Mouse (Mus musculus) hindbrain, embryonic 11.5 days (tissue): Measurements from ENCODE around the gene AI661453. TPM values are rescaled to one million over a fixed set of nuclear protein-coding genes. Genes with fewer than 3 reads are reported as not detected.
A peak's percentile ranks its signal among the peaks of the same experiment; 100 is the strongest.
"Not testable (repeated sequence)": the region's sequence is repeated elsewhere in the genome, so short reads cannot be mapped to it uniquely, and the experiment has no call there.

Source experiments
- ATAC-seq: fragments of 200-750 bp; cut with Nextera tagmentation; 2 replicates; pipeline ENCODE4 v1.8.0; 2017; ENCODE audit warnings: mild to moderate bottlenecking, moderate TSS enrichment, moderate library complexity; ENCODE audit not compliant: low FRiP score
- DNase-seq: peaks from one replicate; pipeline ENCODE4 v3.0.0-alpha.2; 2015; ENCODE audit warnings: low spot score
- H3K27ac ChIP-seq: fragments of 300-500 bp; sonication (generic); 2 replicates; pipeline ENCODE4 v1.5.1; 2014; ENCODE audit warnings: mild to moderate bottlenecking, low read depth, low read length
- H3K27me3 ChIP-seq: fragments of 300-500 bp; sonication (generic); 2 replicates; pipeline ENCODE4 v1.6.1; 2014; ENCODE audit warnings: mild to moderate bottlenecking, low read length, moderate library complexity, mixed read lengths; ENCODE audit not compliant: control insufficient read depth, insufficient read depth
- H3K36me3 ChIP-seq: fragments of 300-500 bp; sonication (generic); 2 replicates; pipeline ENCODE4 v1.6.1; 2014; ENCODE audit warnings: mild to moderate bottlenecking, low read length, moderate library complexity, mixed read lengths; ENCODE audit not compliant: control insufficient read depth, insufficient read depth
- H3K4me1 ChIP-seq: fragments of 300-500 bp; sonication (generic); replicated peaks from 2 replicates; pipeline ENCODE4 v1.6.1; 2014; ENCODE audit warnings: low read length, mixed read lengths; ENCODE audit not compliant: control insufficient read depth, insufficient read depth
- H3K4me2 ChIP-seq: fragments of 300-500 bp; sonication (generic); replicated peaks from 2 replicates; pipeline ENCODE4 v1.6.1; 2014; ENCODE audit warnings: mild to moderate bottlenecking, low read depth, low read length
- H3K4me3 ChIP-seq: fragments of 300-500 bp; sonication (generic); 2 replicates; pipeline ENCODE4 v1.5.1; 2014; ENCODE audit warnings: low read depth, low read length
- H3K9ac ChIP-seq: fragments of 300-500 bp; sonication (generic); 2 replicates; pipeline ENCODE4 v1.6.1; 2014; ENCODE audit warnings: low read depth, low read length
- H3K9me3 ChIP-seq: fragments of 300-500 bp; sonication (generic); 2 replicates; pipeline ENCODE4 v1.6.1; 2016; ENCODE audit warnings: low read length; ENCODE audit not compliant: control insufficient read depth
- WGBS: fragments of 180-500 bp; shearing (Covaris S2); extraction: QIAGEN DNeasy Blood & Tissue Kit; methylation state at CpG from one replicate; pipeline ENCODE4 v1.1.7; 2014; 5-methylcytosine and 5-hydroxymethylcytosine counted together
- polyA plus RNA-seq: library from polyadenylated mRNA; unstranded; fragments of >200 nt; fragmentation: Nextera tagmentation; extraction: Ambion mirVana; gene quantifications from 2 replicates; pipeline ENCODE4 v1.2.1, GENCODE M21; 2014

Gene AI661453
- polyA plus RNA-seq, 1 experiment from 2014 or later = 0.40 TPM

- Histone ChIP-seq H3K4me2 (no peak overlapping the region), H3K9ac (no peak overlapping the region), H3K9me3 (no peaks in the 10 kb centered on the region), H3K27me3 (no peaks in the 10 kb centered on the region), H3K27ac (no peak overlapping the region), H3K36me3 (peaks cover 20% of the 10 kb centered on the region; the same call in 1 of the 2 replicates), H3K4me3 (no peak overlapping the region), H3K4me1 (no peaks in the 10 kb centered on the region)
- DNase-seq (no peak), ATAC-seq (no peak)
- WGBS = 84% methylated on average over 6 of the region's 6 CpGs
Observed at GRCm38 (mm10) chr17:47492731-47493130, 56.3 kb downstream of the AI661453 start.

GRCm38 (mm10) chr17:47493653-47494052 is 57.2 kb downstream of the AI661453 start:
- Histone ChIP-seq H3K4me3 (no peak overlapping the region), H3K4me1 (no peaks in the 10 kb centered on the region), H3K27ac (no peak overlapping the region), H3K4me2 (no peak overlapping the region; the same call in 1 of the 2 replicates), H3K9ac (no peak overlapping the region), H3K9me3 (no peaks in the 10 kb centered on the region), H3K36me3 (peaks cover 19% of the 10 kb centered on the region; the same call in 1 of the 2 replicates), H3K27me3 (no peaks in the 10 kb centered on the region)
- DNase-seq (no peak), ATAC-seq (no peak)
- 86% methylated on average over 6 of the region's 6 CpGs for WGBS

- Histone ChIP-seq H3K4me1 (no peaks in the 10 kb centered on the region), H3K4me2 (no peak overlapping the region; the same call in 1 of the 2 replicates), H3K27ac (no peak overlapping the region), H3K36me3 (peaks cover 15% of the 10 kb centered on the region; the same call in 1 of the 2 replicates), H3K4me3 (no peak overlapping the region), H3K9me3 (no peaks in the 10 kb centered on the region), H3K27me3 (no peaks in the 10 kb centered on the region), H3K9ac (no peak overlapping the region)
- 92% methylated on average over 11 of the region's 11 CpGs for WGBS
- ATAC-seq (no peak), DNase-seq (no peak)
Observed at GRCm38 (mm10) chr17:47494132-47494531, 57.7 kb downstream of the AI661453 start.

- Histone ChIP-seq H3K4me2 (peak overlapping the region; percentile 88), H3K9me3 (no peaks in the 10 kb centered on the region), H3K27me3 (no peaks in the 10 kb centered on the region), H3K4me1 (peaks cover 7% of the 10 kb centered on the region), H3K36me3 (no peaks in the 10 kb centered on the region), H3K9ac (peak overlapping the region; percentile 64; the same call in 1 of the 2 replicates), H3K27ac (no peak overlapping the region), H3K4me3 (peak overlapping the region; percentile 63)
- ATAC-seq (0 out of 2 replicates have a peak, but pooled peaks have one; percentile 0), DNase-seq (no peak)
- WGBS = 9% methylated on average over 11 of the region's 11 CpGs
Observed at GRCm38 (mm10) chr17:47501531-47501930, 65.1 kb downstream of the AI661453 start.

- Histone ChIP-seq H3K4me2 (peak within 1 kb of the TSS; percentile 88), H3K36me3 (no peaks in the 10 kb centered on the region), H3K9me3 (no peaks in the 10 kb centered on the region), H3K27me3 (no peaks in the 10 kb centered on the region), H3K4me3 (peak within 1 kb of the TSS; percentile 63), H3K9ac (peak within 1 kb of the TSS; percentile 64), H3K4me1 (peaks cover 7% of the 10 kb centered on the region), H3K27ac (0 out of 2 replicates have a peak within 1 kb of the TSS, but pooled peaks have one; percentile 31)
- peak; percentile 95 for DNase-seq
- WGBS = 4% methylated on average over 40 of the region's 40 CpGs
- ATAC-seq = peak; percentile 95
Observed at GRCm38 (mm10) chr17:47501946-47502706, 65.7 kb downstream of the AI661453 start, which contains the start of gene Taf8. TSS of gene Taf8 (minus strand) at chr17:47502292.

GRCm38 (mm10) chr17:47502707-47503045 is 66.3 kb downstream of the AI661453 start:
- H3K27ac ChIP-seq, H3K36me3 ChIP-seq, H3K4me3 ChIP-seq, H3K4me2 ChIP-seq, H3K4me1 ChIP-seq, H3K27me3 ChIP-seq, H3K9ac ChIP-seq, H3K9me3 ChIP-seq, DNase-seq: not testable (repeated sequence)
- peak; percentile 6; the same call in 1 of the 2 replicates for ATAC-seq
- 72% methylated on average over 6 of the region's 6 CpGs for WGBS

GRCm38 (mm10) chr17:47503689-47504088 is 67.3 kb downstream of the AI661453 start:
- Histone ChIP-seq H3K9me3 (no peaks in the 10 kb centered on the region), H3K4me1 (peaks cover 7% of the 10 kb centered on the region), H3K9ac (no peak overlapping the region), H3K27me3 (no peaks in the 10 kb centered on the region), H3K27ac (no peak overlapping the region), H3K36me3 (no peaks in the 10 kb centered on the region), H3K4me3 (no peak overlapping the region), H3K4me2 (no peak overlapping the region)
- ATAC-seq (no peak), DNase-seq (no peak)

GRCm38 (mm10) chr17:47504228-47504627 is 67.8 kb downstream of the AI661453 start:
- Histone ChIP-seq H3K36me3 (no peaks in the 10 kb centered on the region), H3K4me3 (peak overlapping the region; percentile 33; the same call in 1 of the 2 replicates), H3K4me2 (peak overlapping the region; percentile 62), H3K4me1 (peaks cover 7% of the 10 kb centered on the region), H3K9ac (no peak overlapping the region; the same call in 1 of the 2 replicates), H3K27ac (no peak overlapping the region), H3K27me3 (no peaks in the 10 kb centered on the region), H3K9me3 (no peaks in the 10 kb centered on the region)
- 74% methylated on average over 5 of the region's 5 CpGs for WGBS
- no peak for DNase-seq
- no peak for ATAC-seq

GRCm38 (mm10) chr17:47504941-47505346 is 68.5 kb downstream of the AI661453 start, which contains the start of gene Ccnd3:
TSS of gene Ccnd3 (plus strand) at chr17:47505051.
- WGBS = 3% methylated on average over 22 of the region's 22 CpGs
- DNase-seq = peak; percentile 56
- no peaks in the 10 kb centered on the region for H3K36me3 ChIP-seq

More at GRCm38 (mm10) chr17:47504941-47505346, 68.5 kb downstream of the AI661453 start, which contains the start of gene Ccnd3:
- H3K4me3 ChIP-seq = peak within 1 kb of the TSS; percentile 33
- H3K9me3 ChIP-seq = no peaks in the 10 kb centered on the region
- H3K4me1 ChIP-seq = peaks cover 7% of the 10 kb centered on the region
- no peaks in the 10 kb centered on the region for H3K27me3 ChIP-seq
- H3K27ac ChIP-seq = no peak within 1 kb of the TSS
- ATAC-seq = no peak
- H3K4me2 ChIP-seq = peak within 1 kb of the TSS; percentile 62
- peak within 1 kb of the TSS; percentile 64 for H3K9ac ChIP-seq
